Mouse (Mus musculus): ENCODE measurements around the gene Cnr1. TPM values are rescaled to one million over a fixed set of nuclear protein-coding genes. Genes with fewer than 3 reads are reported as not detected.

Gene Cnr1
- polyA plus RNA-seq, 1 experiment from 2014 or later, result 3.6 TPM

- no peak overlapping the region for H3K9ac ChIP-seq
- H3K9me3 ChIP-seq, result no peaks in the 10 kb centered on the region
- no peak overlapping the region for H3K4me2 ChIP-seq
- no peak overlapping the region for H3K27ac ChIP-seq
- ATAC-seq (ENCODE audit: insufficient number of reproducible peaks, insufficient read depth, low FRiP score, low TSS enrichment, low read depth), result no peak
- no peaks in the 10 kb centered on the region for H3K27me3 ChIP-seq
- WGBS, result 95% methylated on average over 13 of the region's 13 CpGs
- H3K36me3 ChIP-seq, result no peaks in the 10 kb centered on the region; the same call in 1 of the 2 replicates
- no peaks in the 10 kb centered on the region for H3K4me1 ChIP-seq
- H3K4me3 ChIP-seq, result no peak overlapping the region
Observed at GRCm38 (mm10) chr4:33943936-33944335, 19.5 kb downstream of the Cnr1 start.

- Histone ChIP-seq H3K9me3 (no peaks in the 10 kb centered on the region), H3K4me1 (no peaks in the 10 kb centered on the region), H3K27ac (no peak overlapping the region), H3K4me2 (no peak overlapping the region), H3K27me3 (no peaks in the 10 kb centered on the region), H3K4me3 (no peak overlapping the region), H3K36me3 (no peaks in the 10 kb centered on the region; the same call in 1 of the 2 replicates), H3K9ac (no peak overlapping the region)
- WGBS, result 85% methylated on average over 2 of the region's 2 CpGs
- no peak for ATAC-seq (ENCODE audit: insufficient number of reproducible peaks, insufficient read depth, low FRiP score, low TSS enrichment, low read depth)
Observed at GRCm38 (mm10) chr4:33945742-33946141, 21.3 kb downstream of the Cnr1 start.

GRCm38 (mm10) chr4:33947584-33947983 is 23.2 kb downstream of the Cnr1 start:
- WGBS, result 59% methylated on average over 3 of the region's 3 CpGs

GRCm38 (mm10) chr4:33957398-33957797 is 33.0 kb downstream of the Cnr1 start:
- 81% methylated on average over 3 of the region's 3 CpGs for WGBS
- no peak overlapping the region for H3K4me3 ChIP-seq
- no peaks in the 10 kb centered on the region for H3K4me1 ChIP-seq
- no peak overlapping the region for H3K9ac ChIP-seq
- ATAC-seq (ENCODE audit: insufficient number of reproducible peaks, insufficient read depth, low FRiP score, low TSS enrichment, low read depth), result no peak
- no peaks in the 10 kb centered on the region for H3K27me3 ChIP-seq
- H3K27ac ChIP-seq, result no peak overlapping the region
- no peak overlapping the region for H3K4me2 ChIP-seq
- no peaks in the 10 kb centered on the region for H3K9me3 ChIP-seq
- no peaks in the 10 kb centered on the region for H3K36me3 ChIP-seq

More at GRCm38 (mm10) chr4:33947584-33947983, 23.2 kb downstream of the Cnr1 start:
- Histone ChIP-seq H3K27ac (no peak overlapping the region), H3K27me3 (no peaks in the 10 kb centered on the region), H3K9ac (no peak overlapping the region), H3K9me3 (no peaks in the 10 kb centered on the region), H3K4me3 (no peak overlapping the region), H3K36me3 (no peaks in the 10 kb centered on the region; the same call in 1 of the 2 replicates), H3K4me2 (no peak overlapping the region), H3K4me1 (no peaks in the 10 kb centered on the region)
- no peak for ATAC-seq (ENCODE audit: insufficient number of reproducible peaks, insufficient read depth, low FRiP score, low TSS enrichment, low read depth)

- Histone ChIP-seq H3K36me3 (no peaks in the 10 kb centered on the region), H3K4me1 (no peaks in the 10 kb centered on the region), H3K27me3 (no peaks in the 10 kb centered on the region), H3K9me3 (no peaks in the 10 kb centered on the region), H3K4me2 (no peak overlapping the region), H3K9ac (no peak overlapping the region), H3K27ac (no peak overlapping the region), H3K4me3 (no peak overlapping the region)
- no peak for ATAC-seq (ENCODE audit: insufficient number of reproducible peaks, insufficient read depth, low FRiP score, low TSS enrichment, low read depth)
- 77% methylated on average over 3 of the region's 3 CpGs for WGBS
Observed at GRCm38 (mm10) chr4:33958515-33958914, 34.1 kb downstream of the Cnr1 start.

- Histone ChIP-seq H3K27me3 (no peaks in the 10 kb centered on the region), H3K4me2 (no peak overlapping the region), H3K4me3 (no peak overlapping the region), H3K9me3 (no peaks in the 10 kb centered on the region), H3K36me3 (no peaks in the 10 kb centered on the region), H3K9ac (no peak overlapping the region), H3K4me1 (no peaks in the 10 kb centered on the region), H3K27ac (no peak overlapping the region)
- no peak for ATAC-seq (ENCODE audit: insufficient number of reproducible peaks, insufficient read depth, low FRiP score, low TSS enrichment, low read depth)
- 81% methylated on average over 6 of the region's 6 CpGs for whole genome bisulfite sequencing
Observed at GRCm38 (mm10) chr4:33959841-33960240, 35.4 kb downstream of the Cnr1 start.

GRCm38 (mm10) chr4:33970726-33971125 is 46.3 kb downstream of the Cnr1 start:
- Histone ChIP-seq H3K27ac (no peak overlapping the region), H3K9ac (no peak overlapping the region), H3K36me3 (no peaks in the 10 kb centered on the region), H3K9me3 (no peaks in the 10 kb centered on the region), H3K4me2 (no peak overlapping the region), H3K4me1 (no peaks in the 10 kb centered on the region; the same call in 1 of the 2 replicates), H3K4me3 (no peak overlapping the region), H3K27me3 (no peaks in the 10 kb centered on the region)
- WGBS, result 82% methylated on average over 3 of the region's 3 CpGs
- ATAC-seq (ENCODE audit: insufficient number of reproducible peaks, insufficient read depth, low FRiP score, low TSS enrichment, low read depth), result no peak

GRCm38 (mm10) chr4:33988466-33989089 is 64.2 kb downstream of the Cnr1 start:
- Histone ChIP-seq H3K9ac (no peak overlapping the region), H3K9me3 (no peaks in the 10 kb centered on the region), H3K4me1 (no peaks in the 10 kb centered on the region; the same call in 1 of the 2 replicates), H3K27ac (no peak overlapping the region), H3K4me2 (no peak overlapping the region), H3K4me3 (no peak overlapping the region), H3K27me3 (no peaks in the 10 kb centered on the region), H3K36me3 (no peaks in the 10 kb centered on the region)
- WGBS, result 82% methylated on average over 5 of the region's 5 CpGs
- ATAC-seq (ENCODE audit: insufficient number of reproducible peaks, insufficient read depth, low FRiP score, low TSS enrichment, low read depth), result no peak

GRCm38 (mm10) chr4:33992687-33993086 is 68.3 kb downstream of the Cnr1 start:
- no peaks in the 10 kb centered on the region for H3K9me3 ChIP-seq
- no peaks in the 10 kb centered on the region; the same call in 1 of the 2 replicates for H3K4me1 ChIP-seq
- ATAC-seq (ENCODE audit: insufficient number of reproducible peaks, insufficient read depth, low FRiP score, low TSS enrichment, low read depth), result no peak
- no peaks in the 10 kb centered on the region for H3K36me3 ChIP-seq
- no peak overlapping the region for H3K9ac ChIP-seq
- WGBS, result 45% methylated on average over 3 of the region's 3 CpGs
- H3K4me3 ChIP-seq, result no peak overlapping the region
- no peak overlapping the region for H3K4me2 ChIP-seq
- no peak overlapping the region for H3K27ac ChIP-seq
- no peaks in the 10 kb centered on the region for H3K27me3 ChIP-seq

GRCm38 (mm10) chr4:33996382-33996781 is 72.0 kb downstream of the Cnr1 start:
- H3K4me1 ChIP-seq, result no peaks in the 10 kb centered on the region; the same call in 1 of the 2 replicates
- H3K9ac ChIP-seq, result no peak overlapping the region
- H3K27ac ChIP-seq, result no peak overlapping the region
- no peak overlapping the region for H3K4me2 ChIP-seq
- no peaks in the 10 kb centered on the region for H3K27me3 ChIP-seq
- no peak for ATAC-seq (ENCODE audit: insufficient number of reproducible peaks, insufficient read depth, low FRiP score, low TSS enrichment, low read depth)
- H3K4me3 ChIP-seq, result no peak overlapping the region
- no peaks in the 10 kb centered on the region for H3K36me3 ChIP-seq
- peaks cover 4% of the 10 kb centered on the region; the same call in 1 of the 2 replicates for H3K9me3 ChIP-seq

All from embryonic facial prominence, embryonic 13.5 days (tissue).